Mouse (Mus musculus): ENCODE measurements around the gene Fbxl15. TPM values are rescaled to one million over a fixed set of nuclear protein-coding genes. Genes with fewer than 3 reads are reported as not detected.

Fbxl15 gene
- polyA plus RNA-seq, 1 experiment from 2014 or later, result 15.5 TPM

DNA sequence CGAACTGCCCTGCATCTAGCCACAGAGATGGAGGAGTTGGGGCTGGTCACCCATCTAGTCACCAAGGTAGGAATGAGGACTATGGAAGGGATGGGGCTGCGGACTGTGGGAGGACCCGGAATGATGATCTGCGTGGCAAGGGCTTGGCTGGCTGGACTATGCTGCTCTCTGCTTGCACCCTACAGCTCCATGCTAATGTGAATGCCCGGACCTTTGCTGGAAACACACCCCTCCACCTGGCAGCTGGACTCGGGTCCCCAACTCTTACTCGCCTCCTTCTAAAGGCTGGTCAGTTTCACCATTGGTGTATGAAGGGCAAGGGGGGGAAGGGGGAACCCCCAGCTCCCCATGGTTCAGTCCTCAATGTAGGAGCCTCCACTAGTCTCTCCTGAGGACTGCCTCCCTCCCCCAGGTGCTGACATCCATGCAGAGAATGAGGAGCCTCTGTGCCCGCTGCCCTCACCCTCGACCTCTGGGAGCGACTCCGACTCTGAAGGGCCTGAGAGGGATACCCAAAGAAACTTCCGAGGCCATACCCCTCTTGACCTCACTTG is 17.6 kb upstream of the Fbxl15 start:
- WGBS, result 89% methylated on average over 12 of the region's 12 CpGs
- no peaks in the 10 kb centered on the region for H3K9me3 ChIP-seq
- no peak overlapping the region for H3K27ac ChIP-seq
- H3K9ac ChIP-seq, result no peak overlapping the region
- H3K4me3 ChIP-seq, result no peak overlapping the region
- H3K4me1 ChIP-seq, result peaks cover 12% of the 10 kb centered on the region
- no peak overlapping the region for H3K4me2 ChIP-seq (replicated peaks)
- H3K36me3 ChIP-seq, result peaks cover 41% of the 10 kb centered on the region
- ATAC-seq (ENCODE audit: low FRiP score, low read depth), result no peak
- peaks cover 68% of the 10 kb centered on the region for H3K27me3 ChIP-seq

DNA sequence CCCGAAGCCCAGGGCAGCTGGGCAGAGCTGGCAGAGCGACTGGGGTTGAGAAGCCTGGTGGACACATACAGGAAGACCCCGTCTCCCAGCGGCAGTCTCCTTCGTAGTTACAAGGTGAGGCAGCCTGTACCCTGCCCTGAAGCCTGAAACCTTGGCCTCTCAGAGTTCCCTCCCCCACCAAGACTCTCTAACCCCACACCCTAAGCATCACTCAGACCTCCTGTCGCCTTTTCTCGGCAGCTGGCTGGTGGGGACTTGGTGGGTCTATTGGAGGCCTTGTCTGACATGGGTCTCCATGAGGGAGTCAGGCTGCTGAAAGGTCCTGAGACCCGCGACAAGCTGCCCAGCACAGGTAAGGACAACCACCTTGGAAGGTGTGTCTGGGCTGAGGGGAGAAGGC is 16.6 kb upstream of the Fbxl15 start:
- Histone ChIP-seq H3K27ac (no peak overlapping the region), H3K4me1 (peaks cover 6% of the 10 kb centered on the region), H3K36me3 (peaks cover 41% of the 10 kb centered on the region), H3K9me3 (no peaks in the 10 kb centered on the region), H3K4me3 (no peak overlapping the region), H3K27me3 (peaks cover 74% of the 10 kb centered on the region), H3K4me2 (replicated peaks) (no peak overlapping the region), H3K9ac (no peak overlapping the region)
- ATAC-seq (ENCODE audit: low FRiP score, low read depth), result no peak
- WGBS, result 79% methylated on average over 9 of the region's 9 CpGs

DNA sequence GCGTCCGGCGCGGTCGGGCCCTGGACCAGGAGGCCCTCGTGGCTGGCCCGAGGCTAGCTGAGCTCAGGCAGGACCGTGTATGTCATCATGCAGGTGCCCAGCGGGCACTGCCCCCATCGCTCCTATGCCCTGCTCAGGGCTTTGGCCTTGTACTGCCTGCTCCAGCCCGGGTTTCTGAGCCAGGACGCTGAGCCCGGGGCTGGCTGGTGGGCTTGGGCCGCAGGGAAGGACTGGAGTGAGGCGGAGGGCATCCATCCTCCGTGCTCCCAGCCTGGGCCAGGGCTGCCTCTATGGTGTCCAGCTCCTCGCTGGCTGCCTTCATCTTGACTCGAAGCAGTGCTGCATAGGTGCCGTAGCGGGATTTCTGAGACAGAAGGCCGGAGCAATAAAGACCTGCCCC is 15.4 kb upstream of the Fbxl15 start:
- peaks cover 38% of the 10 kb centered on the region for H3K36me3 ChIP-seq
- no peak overlapping the region for H3K27ac ChIP-seq
- H3K27me3 ChIP-seq, result peaks cover 76% of the 10 kb centered on the region
- no peak overlapping the region for H3K9ac ChIP-seq
- no peak overlapping the region for H3K4me3 ChIP-seq
- H3K9me3 ChIP-seq, result no peaks in the 10 kb centered on the region
- H3K4me2 ChIP-seq (replicated peaks), result no peak overlapping the region
- ATAC-seq (ENCODE audit: low FRiP score, low read depth), result no peak
- 90% methylated on average over 21 of the region's 21 CpGs for WGBS
- peaks cover 9% of the 10 kb centered on the region for H3K4me1 ChIP-seq

DNA sequence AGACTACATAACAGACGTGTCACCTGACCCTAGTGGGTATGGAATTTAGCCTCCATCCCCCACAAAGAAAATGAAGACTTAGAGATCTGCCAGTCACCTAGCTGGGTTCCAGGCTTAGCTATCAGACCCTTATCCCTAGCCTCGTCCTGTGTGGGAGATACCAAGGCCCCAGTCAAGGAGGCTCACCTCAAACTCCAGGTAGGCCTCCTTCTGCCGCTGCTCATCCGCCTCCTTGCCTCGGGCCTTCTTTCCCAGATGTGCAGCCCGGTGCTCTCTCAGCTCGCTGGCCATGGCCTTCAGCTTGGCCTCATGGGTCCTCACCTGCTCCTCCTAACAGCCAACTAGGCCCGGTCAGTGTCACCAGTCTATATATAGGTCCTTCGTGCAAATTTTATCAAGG is 14.9 kb upstream of the Fbxl15 start:
- peaks cover 37% of the 10 kb centered on the region for H3K36me3 ChIP-seq
- WGBS, result 80% methylated on average over 9 of the region's 9 CpGs
- H3K4me2 ChIP-seq (replicated peaks), result no peak overlapping the region
- H3K27me3 ChIP-seq, result peaks cover 76% of the 10 kb centered on the region
- peaks cover 14% of the 10 kb centered on the region for H3K4me1 ChIP-seq
- H3K4me3 ChIP-seq, result no peak overlapping the region
- H3K27ac ChIP-seq, result no peak overlapping the region
- H3K9ac ChIP-seq, result no peak overlapping the region
- no peak for ATAC-seq (ENCODE audit: low FRiP score, low read depth)
- H3K9me3 ChIP-seq, result no peaks in the 10 kb centered on the region

DNA sequence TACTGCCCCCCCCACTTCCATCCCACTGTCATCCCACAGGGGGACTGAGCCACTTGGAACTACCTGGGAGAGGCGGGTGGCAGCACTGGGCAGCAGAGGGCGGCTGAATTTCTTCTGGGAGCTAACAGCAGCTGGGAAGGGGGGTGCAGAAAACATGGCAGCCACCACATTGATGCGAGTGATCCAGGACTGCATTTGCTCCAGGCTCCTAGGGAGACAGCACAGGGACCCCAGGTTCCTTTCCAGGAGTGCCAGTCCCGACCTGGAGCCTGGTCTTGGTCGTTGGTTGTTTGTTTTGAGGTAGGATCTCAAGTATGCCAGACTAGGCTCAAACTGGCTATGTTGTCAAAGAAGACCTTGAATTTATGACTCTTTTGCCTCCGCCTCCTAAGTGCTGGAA is 14.4 kb upstream of the Fbxl15 start:
- peaks cover 14% of the 10 kb centered on the region for H3K4me1 ChIP-seq
- WGBS, result 71% methylated on average over 6 of the region's 6 CpGs
- no peak overlapping the region for H3K9ac ChIP-seq
- H3K27ac ChIP-seq, result no peak overlapping the region
- no peaks in the 10 kb centered on the region for H3K9me3 ChIP-seq
- no peak for ATAC-seq (ENCODE audit: low FRiP score, low read depth)
- H3K36me3 ChIP-seq, result peaks cover 37% of the 10 kb centered on the region
- peaks cover 76% of the 10 kb centered on the region for H3K27me3 ChIP-seq
- H3K4me3 ChIP-seq, result no peak overlapping the region
- H3K4me2 ChIP-seq (replicated peaks), result no peak overlapping the region

DNA sequence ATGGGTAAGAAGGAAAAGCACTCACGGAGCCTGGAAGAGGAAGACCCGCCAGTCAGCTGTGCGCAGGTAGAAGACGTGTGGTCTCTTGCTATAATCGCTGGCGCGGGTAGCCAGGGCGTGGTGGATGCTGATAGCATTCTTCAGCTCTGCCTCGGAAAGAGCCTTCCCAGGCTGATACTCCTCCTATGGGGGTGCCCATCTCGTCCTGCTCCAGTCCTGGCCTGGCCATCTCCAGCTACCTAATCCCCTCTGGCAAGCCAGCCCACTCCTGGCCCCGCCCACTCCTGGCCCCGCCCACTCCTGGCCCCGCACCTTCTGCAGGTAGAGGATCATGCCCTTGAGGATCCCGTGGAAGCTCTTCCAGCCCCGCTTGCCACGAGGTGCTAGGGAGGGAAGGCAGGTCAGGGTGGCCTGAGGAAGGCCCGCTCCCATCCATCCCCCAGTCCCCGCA is 13.8 kb upstream of the Fbxl15 start:
- no peaks in the 10 kb centered on the region for H3K9me3 ChIP-seq
- no peak overlapping the region for H3K27ac ChIP-seq
- no peak overlapping the region for H3K4me3 ChIP-seq
- 10% methylated on average over 18 of the region's 18 CpGs for whole genome bisulfite sequencing
- peaks cover 78% of the 10 kb centered on the region for H3K27me3 ChIP-seq
- H3K4me1 ChIP-seq, result peaks cover 16% of the 10 kb centered on the region
- ATAC-seq (ENCODE audit: low FRiP score, low read depth), result no peak
- no peak overlapping the region for H3K9ac ChIP-seq
- H3K36me3 ChIP-seq, result peaks cover 37% of the 10 kb centered on the region
- H3K4me2 ChIP-seq (replicated peaks), result no peak overlapping the region

DNA sequence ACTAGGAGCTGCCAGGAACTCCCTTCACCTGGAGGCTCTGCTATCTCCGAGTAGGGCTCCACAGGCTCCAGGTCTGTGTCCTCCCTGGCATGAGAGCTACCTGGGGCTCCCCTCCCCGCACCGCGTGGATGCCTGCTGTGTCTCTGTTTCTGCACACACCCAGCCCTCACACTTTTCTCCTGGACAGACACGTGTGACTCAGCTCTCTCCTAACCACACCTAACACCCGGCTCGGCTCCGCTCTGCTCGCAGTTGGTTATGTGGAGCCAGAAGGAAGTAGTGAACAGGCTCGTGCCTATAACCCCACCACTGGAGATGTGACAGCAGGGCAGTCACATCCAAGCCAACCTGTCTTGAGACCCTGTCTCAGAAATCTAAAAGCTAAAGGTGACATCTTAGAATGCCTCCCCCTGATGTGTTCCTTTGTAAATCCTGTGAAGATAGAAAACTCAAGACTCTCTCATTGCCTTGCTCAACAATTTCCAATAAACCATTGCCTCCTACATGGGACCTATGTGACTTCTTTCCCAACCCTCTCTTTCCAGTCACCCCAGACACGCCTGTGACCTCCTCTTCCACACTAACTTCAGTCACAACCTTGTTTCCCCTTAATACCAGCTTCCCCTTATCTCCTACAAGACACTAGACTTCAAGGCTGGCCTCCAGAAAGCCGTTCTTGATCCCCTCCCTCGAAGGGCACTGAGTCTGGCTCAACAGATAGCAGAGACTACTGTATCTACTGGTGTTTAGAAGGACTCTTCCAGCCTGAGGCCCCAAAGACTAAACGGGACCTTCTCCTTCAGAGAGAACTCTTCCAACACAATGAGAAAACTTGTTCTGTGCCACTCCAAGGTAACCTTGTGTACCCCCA is 12.9 kb upstream of the Fbxl15 start:
- Histone ChIP-seq H3K36me3 (peaks cover 31% of the 10 kb centered on the region), H3K4me3 (no peak overlapping the region), H3K27me3 (peaks cover 82% of the 10 kb centered on the region), H3K9ac (no peak overlapping the region), H3K27ac (no peak overlapping the region), H3K4me2 (replicated peaks) (no peak overlapping the region), H3K4me1 (peaks cover 18% of the 10 kb centered on the region), H3K9me3 (no peaks in the 10 kb centered on the region)
- ATAC-seq (ENCODE audit: low FRiP score, low read depth), result no peak
- 43% methylated on average over 14 of the region's 14 CpGs for WGBS

DNA sequence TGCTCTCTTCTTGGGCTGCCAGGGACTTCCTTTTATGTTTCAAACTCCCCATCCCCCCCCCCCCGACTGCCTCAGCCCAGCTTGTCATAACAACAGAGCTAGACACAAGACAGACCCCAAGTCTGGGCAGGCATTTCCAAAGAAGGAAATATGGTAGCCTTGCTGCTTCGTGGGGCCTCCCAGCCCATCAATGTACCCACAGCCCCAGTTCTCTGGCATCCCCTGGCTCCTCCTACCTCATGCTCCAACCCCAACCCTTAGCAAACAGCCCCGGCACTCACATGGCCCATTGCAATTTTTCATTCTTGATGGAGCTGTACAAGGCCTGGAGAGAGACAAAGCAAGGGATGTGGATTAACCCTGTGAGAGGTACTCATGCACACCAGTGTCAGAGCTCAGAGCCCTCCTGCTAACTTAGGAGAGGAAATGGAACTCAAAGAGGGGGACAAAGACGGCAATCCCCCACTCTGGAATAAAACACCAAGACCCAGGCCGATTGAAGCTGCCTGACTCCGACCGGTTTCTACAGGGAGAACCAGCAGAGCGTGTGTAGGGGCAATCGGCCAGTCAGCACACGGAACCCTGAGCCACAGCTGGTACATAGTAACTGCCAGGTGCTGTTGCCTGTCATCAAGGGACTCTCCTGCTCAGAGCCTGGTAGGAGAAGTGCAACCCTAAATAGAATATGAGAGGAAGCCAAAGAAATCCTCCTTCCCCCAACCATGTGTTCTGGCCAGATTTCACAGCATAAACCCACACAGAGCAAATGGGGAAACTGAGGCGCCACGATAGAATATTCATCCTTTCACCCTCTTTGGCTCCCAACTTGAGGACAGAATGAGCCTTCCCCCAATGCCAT is 12.0 kb upstream of the Fbxl15 start:
- no peak for ATAC-seq (ENCODE audit: low FRiP score, low read depth)
- H3K4me2 ChIP-seq (replicated peaks), result no peak overlapping the region

DNA sequence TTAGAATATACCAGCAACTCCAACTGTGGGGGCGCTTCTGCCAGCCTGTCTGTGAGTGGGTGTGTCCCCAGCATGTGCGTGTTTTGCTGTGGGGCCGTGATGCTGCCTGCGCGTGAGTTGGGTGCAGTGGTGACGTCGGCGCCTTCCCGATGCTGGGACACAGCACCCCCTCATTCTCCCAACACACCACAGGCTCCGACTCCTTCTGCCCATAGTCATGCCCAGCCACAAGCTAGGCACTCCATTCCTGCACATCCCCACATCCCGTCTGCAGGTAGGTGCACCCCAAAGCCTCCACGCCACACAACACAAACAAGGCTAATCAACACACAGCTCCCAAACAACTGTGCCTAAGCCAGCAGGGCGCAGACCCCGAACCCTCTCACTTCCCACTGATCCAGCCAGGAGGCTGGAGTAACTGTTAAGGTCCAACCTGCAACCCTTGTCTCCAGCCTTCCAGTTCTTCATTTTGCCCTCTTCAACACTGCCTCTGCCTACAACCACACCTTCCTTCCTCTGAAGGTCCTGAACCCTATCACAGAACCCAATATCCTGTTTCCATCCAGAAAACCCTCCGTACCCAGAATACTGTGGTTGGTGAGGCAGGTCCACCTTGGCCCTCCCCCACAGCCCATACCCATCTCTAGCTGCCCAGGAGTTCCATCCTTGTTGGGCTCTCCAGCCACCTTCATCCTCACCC is 11.0 kb upstream of the Fbxl15 start:
- H3K9me3 ChIP-seq, result no peaks in the 10 kb centered on the region
- H3K4me3 ChIP-seq, result peak overlapping the region; percentile 52
- H3K4me1 ChIP-seq, result peaks cover 23% of the 10 kb centered on the region
- ATAC-seq (ENCODE audit: low FRiP score, low read depth), result no peak
- peaks cover 12% of the 10 kb centered on the region for H3K36me3 ChIP-seq
- H3K27ac ChIP-seq, result no peak overlapping the region
- WGBS, result 34% methylated on average over 15 of the region's 15 CpGs
- peak overlapping the region; percentile 73 for H3K4me2 ChIP-seq (replicated peaks)
- peak overlapping the region; percentile 62 for H3K9ac ChIP-seq
- peaks cover 97% of the 10 kb centered on the region for H3K27me3 ChIP-seq

More for the DNA sequence above, 12.0 kb upstream of the Fbxl15 start:
- H3K9me3 ChIP-seq, result no peaks in the 10 kb centered on the region
- no peak overlapping the region for H3K9ac ChIP-seq
- no peak overlapping the region for H3K27ac ChIP-seq
- H3K27me3 ChIP-seq, result peaks cover 91% of the 10 kb centered on the region
- 49% methylated on average over 12 of the region's 12 CpGs for WGBS
- H3K36me3 ChIP-seq, result peaks cover 22% of the 10 kb centered on the region
- H3K4me1 ChIP-seq, result peaks cover 18% of the 10 kb centered on the region
- no peak overlapping the region for H3K4me3 ChIP-seq

DNA sequence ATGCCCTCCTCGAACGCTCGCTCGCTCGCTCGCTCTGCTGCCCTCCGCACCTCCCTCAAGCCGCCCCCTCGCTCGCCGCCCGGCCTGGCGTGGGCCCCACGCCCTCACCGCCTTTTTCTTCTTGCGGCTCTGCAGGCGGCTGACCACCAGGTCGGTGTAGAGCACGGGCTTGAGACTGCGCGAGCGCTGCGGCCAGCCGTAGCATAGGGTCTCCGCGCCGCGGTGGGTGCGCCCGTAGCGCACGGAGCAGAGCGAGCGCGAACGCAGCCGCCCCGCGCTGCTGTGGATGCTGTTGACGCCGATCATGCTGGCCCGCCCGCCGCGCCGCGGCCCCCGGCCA is 10.5 kb upstream of the Fbxl15 start:
- peaks cover 100% of the 10 kb centered on the region for H3K27me3 ChIP-seq
- H3K4me3 ChIP-seq, result peak overlapping the region; percentile 52
- no peak for ATAC-seq (ENCODE audit: low FRiP score, low read depth)
- WGBS, result under 1% methylated on average over 31 of the region's 48 CpGs
- H3K36me3 ChIP-seq, result peaks cover 7% of the 10 kb centered on the region; the same call in 1 of the 2 replicates
- H3K4me2 ChIP-seq (replicated peaks), result peak overlapping the region; percentile 73
- H3K9me3 ChIP-seq, result no peaks in the 10 kb centered on the region
- H3K9ac ChIP-seq, result peak overlapping the region; percentile 62
- peaks cover 23% of the 10 kb centered on the region for H3K4me1 ChIP-seq
- H3K27ac ChIP-seq, result no peak overlapping the region

DNA sequence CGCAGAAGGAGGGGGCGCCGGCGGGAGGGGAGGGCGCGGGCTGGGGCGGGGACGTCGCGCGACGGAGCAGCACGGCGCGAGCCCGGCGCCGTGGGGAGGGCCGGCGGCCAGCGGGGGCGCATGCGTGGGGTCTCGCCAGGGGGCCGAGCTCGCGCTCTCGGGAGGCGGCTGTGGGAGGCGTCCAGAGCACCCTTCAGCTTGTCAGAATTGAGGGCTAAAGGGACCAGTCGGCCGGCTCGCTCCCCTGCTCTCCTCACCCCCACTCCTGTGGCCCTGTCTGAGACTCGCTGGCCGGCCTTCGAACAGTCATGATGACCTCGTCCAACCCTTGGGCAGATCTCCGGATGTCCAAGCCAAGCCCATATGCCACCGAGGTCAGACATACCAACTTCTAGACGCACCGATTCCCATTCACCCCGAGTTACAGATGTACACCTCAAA is 9.9 kb upstream of the Fbxl15 start:
- 2% methylated on average over 23 of the region's 42 CpGs for WGBS
- Histone ChIP-seq H3K27me3 (peaks cover 100% of the 10 kb centered on the region), H3K9me3 (no peaks in the 10 kb centered on the region), H3K9ac (peak overlapping the region; percentile 62), H3K4me3 (peak overlapping the region; percentile 52), H3K27ac (no peak overlapping the region), H3K4me1 (peaks cover 23% of the 10 kb centered on the region), H3K4me2 (replicated peaks) (peak overlapping the region; percentile 73), H3K36me3 (peaks cover 2% of the 10 kb centered on the region; the same call in 1 of the 2 replicates)
- ATAC-seq (ENCODE audit: low FRiP score, low read depth), result no peak

All from limb, embryonic 13.5 days (tissue).